Mouse (Mus musculus) megakaryocyte, embryonic 14.5 days (primary cell): ENCODE data around the gene Glipr2.

ENCODE experiments used
- FLI1 ChIP-seq: IDR thresholded peaks from 2 replicates; pipeline ENCODE4 v1.6.1; 2012; ENCODE audit warnings: low read length, inconsistent platforms, mixed read lengths
- GATA1 ChIP-seq: IDR thresholded peaks from 3 replicates; pipeline ENCODE4 v1.6.1; 2012; ENCODE audit warnings: mixed read lengths, low read length, inconsistent platforms, borderline replicate concordance

- TF ChIP-seq GATA1 (no peak), FLI1 (no peak)
Measured at GRCm38 (mm10) chr4:43993072-43993471, 35.9 kb downstream of the Glipr2 start.
